Mouse (Mus musculus): Measurements from ENCODE around the gene Atoh7. TPM values are rescaled to one million over a fixed set of nuclear protein-coding genes. Genes with fewer than 3 reads are reported as not detected.
"Not testable (repeated sequence)": the region's sequence is repeated elsewhere in the genome, so short reads cannot be mapped to it uniquely, and the experiment has no call there.

Gene Atoh7
- not detected in 2 replicates for polyA plus RNA-seq (2012; ENCODE audit: insufficient read depth, insufficient read length, missing spikeins)

DNA sequence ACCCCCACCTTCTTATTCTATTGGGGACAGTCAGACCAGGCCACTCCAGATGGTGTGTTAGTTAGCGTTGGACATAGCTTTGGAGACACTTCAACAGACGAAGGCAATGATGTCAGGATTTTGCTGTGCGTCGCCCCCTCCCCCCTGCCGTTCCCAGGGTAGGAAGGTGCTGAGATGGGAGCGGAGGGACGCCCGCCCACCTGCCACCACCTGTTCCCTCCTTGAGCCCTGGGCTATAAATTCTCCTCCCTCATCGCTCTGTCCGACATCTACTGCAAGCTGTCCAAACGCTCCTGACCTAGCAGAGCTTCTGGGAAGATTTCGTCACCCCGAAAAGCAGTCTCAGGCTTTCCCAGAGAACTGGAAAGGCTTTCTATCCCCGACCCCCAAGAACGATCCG is at the start of gene Atoh7:
Gene Atoh7 (plus strand): TSS at position 131 of the 400 bp plus-strand sequence.
- no peak for TF ChIP-seq POLR2A (IDR thresholded peaks at IDR 0.05; ENCODE audit: borderline replicate concordance, low read depth, low read length)
- TF ChIP-seq CTCF (IDR thresholded peaks at IDR 0.05; ENCODE audit: low read depth, low read length) = no peak
- Histone ChIP-seq H3K27ac (ENCODE audit: insufficient read depth, low read depth, low read length) (no peak within 1 kb of the TSS), H3K4me3 (ENCODE audit: insufficient read depth, low read length) (peak within 1 kb of the TSS; percentile 62), H3K4me1 (ENCODE audit: control insufficient read depth, insufficient read depth, low read length) (no peaks in the 10 kb centered on the region)

GRCm38 (mm10) chr10:63051267-63051666 is 48.2 kb upstream of the Atoh7 start:
- Histone ChIP-seq H3K4me3 (ENCODE audit: insufficient read depth, low read length) (no peak overlapping the region), H3K27ac (ENCODE audit: insufficient read depth, low read depth, low read length) (no peak overlapping the region), H3K4me1 (ENCODE audit: control insufficient read depth, insufficient read depth, low read length) (no peaks in the 10 kb centered on the region; the same call in 1 of the 2 replicates)
- TF ChIP-seq POLR2A (IDR thresholded peaks at IDR 0.05; ENCODE audit: borderline replicate concordance, low read depth, low read length) (no peak), CTCF (IDR thresholded peaks at IDR 0.05; ENCODE audit: low read depth, low read length) (no peak)

GRCm38 (mm10) chr10:63052011-63052410 is 47.4 kb upstream of the Atoh7 start:
- Histone ChIP-seq H3K27ac (ENCODE audit: insufficient read depth, low read depth, low read length) (no peak overlapping the region), H3K4me1 (ENCODE audit: control insufficient read depth, insufficient read depth, low read length) (no peaks in the 10 kb centered on the region; the same call in 1 of the 2 replicates), H3K4me3 (ENCODE audit: insufficient read depth, low read length) (no peak overlapping the region)
- TF ChIP-seq POLR2A (IDR thresholded peaks at IDR 0.05; ENCODE audit: borderline replicate concordance, low read depth, low read length) = no peak
- no peak for TF ChIP-seq CTCF (IDR thresholded peaks at IDR 0.05; ENCODE audit: low read depth, low read length)

DNA sequence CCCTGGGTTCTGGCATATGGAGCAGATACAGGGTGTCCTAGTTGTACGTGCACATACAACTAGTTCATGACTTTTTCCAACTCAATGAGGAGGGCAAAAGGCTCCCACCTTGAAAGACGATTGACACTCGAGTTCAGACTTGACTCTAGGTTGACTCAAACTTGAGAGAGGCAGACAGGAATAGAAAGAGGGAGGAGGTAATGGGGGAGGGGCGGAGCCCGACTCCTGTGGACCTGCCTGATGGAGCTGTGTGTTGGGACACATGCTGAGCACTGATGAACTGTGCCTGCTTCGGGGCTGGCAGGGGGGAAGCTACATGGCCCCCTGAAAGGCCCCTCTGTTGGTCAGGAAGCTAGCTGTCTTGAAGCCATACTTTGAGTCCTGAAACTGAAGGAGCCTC is 46.4 kb upstream of the Atoh7 start:
- no peak for TF ChIP-seq POLR2A (IDR thresholded peaks at IDR 0.05; ENCODE audit: borderline replicate concordance, low read depth, low read length)
- TF ChIP-seq CTCF (IDR thresholded peaks at IDR 0.05; ENCODE audit: low read depth, low read length) = no peak
- H3K4me1 ChIP-seq (ENCODE audit: control insufficient read depth, insufficient read depth, low read length) = no peaks in the 10 kb centered on the region; the same call in 1 of the 2 replicates
- no peak overlapping the region for H3K27ac ChIP-seq (ENCODE audit: insufficient read depth, low read depth, low read length)
- H3K4me3 ChIP-seq (ENCODE audit: insufficient read depth, low read length) = no peak overlapping the region

DNA sequence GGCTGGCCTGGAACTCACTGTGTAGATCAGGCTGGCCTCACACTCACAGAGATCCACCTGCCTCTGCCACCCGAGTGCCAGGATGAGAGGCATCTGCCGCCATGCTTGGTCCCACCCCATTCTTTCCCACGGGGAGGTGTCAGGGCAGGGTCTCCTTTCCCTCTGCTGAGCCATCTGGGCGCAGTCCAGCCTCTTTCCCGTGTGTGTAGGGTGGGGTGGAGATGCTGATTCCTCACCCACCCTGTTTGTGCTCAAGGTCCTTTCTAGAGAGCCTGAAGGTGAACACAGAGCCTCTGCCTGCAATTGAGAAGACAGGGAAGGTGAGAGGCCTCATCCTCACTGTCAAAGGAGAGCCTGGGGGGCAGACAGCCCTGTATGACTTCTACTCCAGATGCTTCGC is 45.4 kb upstream of the Atoh7 start:
- H3K4me1 ChIP-seq (ENCODE audit: control insufficient read depth, insufficient read depth, low read length); H3K4me3 ChIP-seq (ENCODE audit: insufficient read depth, low read length); H3K27ac ChIP-seq (ENCODE audit: insufficient read depth, low read depth, low read length): not testable (repeated sequence)

DNA sequence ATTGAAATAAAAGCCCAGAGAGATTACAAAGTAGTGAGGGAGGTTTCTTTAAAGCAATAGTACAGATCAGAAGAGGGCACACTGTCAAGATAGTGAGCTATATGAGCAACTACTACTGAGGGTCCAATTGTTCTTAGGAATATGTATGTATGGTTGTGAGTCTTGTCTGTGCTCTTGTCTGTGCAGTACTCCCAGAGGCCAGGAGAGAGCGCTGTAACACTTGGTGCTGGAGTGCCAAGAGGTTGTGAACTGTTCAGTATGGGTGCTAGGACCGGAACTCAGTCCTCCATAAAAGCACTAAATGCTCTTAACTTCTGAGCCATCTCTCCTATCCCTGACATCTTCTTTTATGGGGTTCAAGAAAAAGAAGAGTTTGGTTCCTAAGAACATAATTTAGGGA is 44.9 kb upstream of the Atoh7 start:
- no peaks in the 10 kb centered on the region; the same call in 1 of the 2 replicates for H3K4me1 ChIP-seq (ENCODE audit: control insufficient read depth, insufficient read depth, low read length)
- TF ChIP-seq POLR2A (IDR thresholded peaks at IDR 0.05; ENCODE audit: borderline replicate concordance, low read depth, low read length) = no peak
- no peak for TF ChIP-seq CTCF (IDR thresholded peaks at IDR 0.05; ENCODE audit: low read depth, low read length)
- H3K4me3 ChIP-seq (ENCODE audit: insufficient read depth, low read length) = no peak overlapping the region
- no peak overlapping the region for H3K27ac ChIP-seq (ENCODE audit: insufficient read depth, low read depth, low read length)

- no peak overlapping the region for H3K4me3 ChIP-seq (ENCODE audit: insufficient read depth, low read length)
- TF ChIP-seq CTCF (IDR thresholded peaks at IDR 0.05; ENCODE audit: low read depth, low read length) = no peak
- no peak for TF ChIP-seq POLR2A (IDR thresholded peaks at IDR 0.05; ENCODE audit: borderline replicate concordance, low read depth, low read length)
- H3K4me1 ChIP-seq (ENCODE audit: control insufficient read depth, insufficient read depth, low read length) = no peaks in the 10 kb centered on the region
- no peak overlapping the region for H3K27ac ChIP-seq (ENCODE audit: insufficient read depth, low read depth, low read length)
Observed at GRCm38 (mm10) chr10:63056966-63057750, 42.3 kb upstream of the Atoh7 start.

DNA sequence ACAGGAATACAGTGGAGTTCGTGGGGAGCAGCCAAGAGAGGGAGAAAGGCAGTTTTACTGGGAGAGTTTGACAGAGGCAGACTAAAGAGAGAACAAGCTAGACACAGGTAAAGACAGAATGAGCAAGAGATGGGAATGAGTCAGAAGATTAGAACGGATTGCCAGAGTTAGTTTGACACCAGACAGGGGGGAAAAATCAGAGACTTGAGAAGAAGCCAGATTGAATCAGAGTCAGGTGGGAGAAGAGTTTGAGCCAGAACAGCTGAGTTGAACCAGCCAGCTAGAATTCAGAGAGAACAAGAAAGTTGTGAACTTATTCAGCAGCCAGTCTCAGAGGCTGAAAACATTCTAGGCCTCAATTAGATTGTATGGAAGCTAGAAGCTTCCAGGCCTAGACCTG is 39.6 kb upstream of the Atoh7 start, which contains the start of gene Pbld1:
Gene Pbld1 (plus strand): TSS at position 301 of the 400 bp plus-strand sequence.
- H3K27ac ChIP-seq (ENCODE audit: insufficient read depth, low read depth, low read length) = no peak within 1 kb of the TSS
- TF ChIP-seq CTCF (IDR thresholded peaks at IDR 0.05; ENCODE audit: low read depth, low read length) = no peak
- TF ChIP-seq POLR2A (IDR thresholded peaks at IDR 0.05; ENCODE audit: borderline replicate concordance, low read depth, low read length) = no peak
- no peak within 1 kb of the TSS for H3K4me3 ChIP-seq (ENCODE audit: insufficient read depth, low read length)
- no peaks in the 10 kb centered on the region for H3K4me1 ChIP-seq (ENCODE audit: control insufficient read depth, insufficient read depth, low read length)

GRCm38 (mm10) chr10:63060406-63060805 is 39.0 kb upstream of the Atoh7 start:
- no peak overlapping the region for H3K27ac ChIP-seq (ENCODE audit: insufficient read depth, low read depth, low read length)
- no peaks in the 10 kb centered on the region for H3K4me1 ChIP-seq (ENCODE audit: control insufficient read depth, insufficient read depth, low read length)
- no peak overlapping the region for H3K4me3 ChIP-seq (ENCODE audit: insufficient read depth, low read length)
- TF ChIP-seq CTCF (IDR thresholded peaks at IDR 0.05; ENCODE audit: low read depth, low read length) (no peak), POLR2A (IDR thresholded peaks at IDR 0.05; ENCODE audit: borderline replicate concordance, low read depth, low read length) (no peak)

GRCm38 (mm10) chr10:63061266-63061665 is 38.2 kb upstream of the Atoh7 start:
- H3K4me3 ChIP-seq (ENCODE audit: insufficient read depth, low read length) = no peak overlapping the region
- H3K4me1 ChIP-seq (ENCODE audit: control insufficient read depth, insufficient read depth, low read length) = no peaks in the 10 kb centered on the region
- H3K27ac ChIP-seq (ENCODE audit: insufficient read depth, low read depth, low read length) = no peak overlapping the region
- no peak for TF ChIP-seq POLR2A (IDR thresholded peaks at IDR 0.05; ENCODE audit: borderline replicate concordance, low read depth, low read length)
- no peak for TF ChIP-seq CTCF (IDR thresholded peaks at IDR 0.05; ENCODE audit: low read depth, low read length)

Data from bone marrow macrophage, adult 2 months (primary cell).